Mouse (Mus musculus): ENCODE results near the gene Cpn1. TPM values are rescaled to one million over a fixed set of nuclear protein-coding genes. Genes with fewer than 3 reads are reported as not detected.
A peak's percentile ranks its signal among the peaks of the same experiment; 100 is the strongest.

The Cpn1 gene
- polyA plus RNA-seq (2016; fragmentation: Nextera tagmentation; extraction: Ambion mirVana), result 0.07 and 0.13 TPM in 2 replicates

DNA sequence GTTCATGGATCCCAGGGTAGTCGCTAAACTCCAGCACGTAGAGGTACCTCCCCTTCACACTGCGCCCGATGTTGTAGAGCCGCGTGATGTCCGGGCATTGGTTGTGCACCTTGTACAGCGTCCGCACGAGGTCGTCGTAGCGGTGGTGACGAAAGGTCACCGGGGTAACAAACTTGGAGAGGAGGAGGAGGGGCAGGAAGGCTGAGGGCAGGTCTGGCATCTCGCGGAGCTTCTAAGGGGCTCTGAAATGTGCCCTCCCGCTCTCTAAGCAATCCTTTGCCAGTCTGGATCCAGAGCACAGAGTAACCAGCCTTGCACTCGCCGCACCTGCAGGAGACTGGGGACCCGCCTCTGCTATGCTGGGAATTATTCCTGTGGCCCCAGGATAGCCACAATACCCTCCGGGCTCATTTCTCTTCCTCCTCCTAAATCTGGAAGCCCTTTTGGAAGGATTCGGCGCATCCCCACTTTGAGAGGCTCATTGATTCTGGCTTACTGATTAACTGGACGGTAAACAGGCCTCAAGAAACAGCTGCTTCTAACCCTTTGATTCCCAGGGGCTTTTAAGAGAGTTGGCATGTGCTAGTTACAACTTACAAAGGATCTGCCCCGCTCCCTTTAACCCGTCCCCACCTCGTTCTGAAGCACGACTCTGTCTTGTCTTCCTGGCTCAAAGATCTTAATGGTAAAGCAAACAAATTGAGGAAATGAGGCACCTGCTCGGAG lies at the start of gene Cpn1:
TSS of gene Cpn1 (minus strand) at position 488 of the 726 bp plus-strand sequence.
- Histone ChIP-seq H3K9me3 (no peaks in the 10 kb centered on the region), H3K27ac (replicated peaks) (no peak within 1 kb of the TSS), H3K27me3 (replicated peaks; ENCODE audit: low read depth, poor library complexity, severe bottlenecking) (peaks cover 29% of the 10 kb centered on the region), H3K36me3 (replicated peaks) (no peaks in the 10 kb centered on the region), H3K4me3 (peak within 1 kb of the TSS; percentile 40), H3K4me1 (peaks cover 14% of the 10 kb centered on the region)
- WGBS, result 18% methylated on average over 30 of the region's 30 CpGs
- DNase-seq (ENCODE audit: low spot score), result peak; percentile 27

DNA sequence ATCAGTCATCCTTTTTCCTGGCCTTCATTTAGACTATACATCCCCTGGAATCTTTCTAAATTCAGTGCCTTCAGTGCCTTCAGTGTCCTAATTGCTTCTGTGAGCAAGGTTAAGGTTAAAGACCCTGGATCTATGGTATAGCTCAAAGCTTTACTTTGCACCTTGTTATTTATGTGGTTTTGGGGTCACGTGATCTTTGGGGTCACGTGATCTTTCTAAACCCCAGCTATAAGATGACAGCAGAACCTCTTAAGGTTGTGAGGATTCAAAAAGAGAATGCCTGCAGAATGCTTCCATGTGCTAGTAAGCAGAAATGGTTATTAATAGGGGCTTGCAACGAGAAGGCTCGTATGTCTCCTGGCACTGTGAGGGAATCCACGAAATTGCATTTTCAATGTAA lies 47.0 kb upstream of the Cpn1 start:
- no peaks in the 10 kb centered on the region for H3K27me3 ChIP-seq (replicated peaks; ENCODE audit: low read depth, poor library complexity, severe bottlenecking)
- DNase-seq (ENCODE audit: low spot score), result no peak
- H3K4me1 ChIP-seq, result no peaks in the 10 kb centered on the region
- 92% methylated on average over 5 of the region's 5 CpGs for WGBS
- no peaks in the 10 kb centered on the region for H3K9me3 ChIP-seq
- H3K27ac ChIP-seq (replicated peaks), result no peak overlapping the region
- no peak overlapping the region for H3K4me3 ChIP-seq
- peaks cover 33% of the 10 kb centered on the region for H3K36me3 ChIP-seq (replicated peaks)

DNA sequence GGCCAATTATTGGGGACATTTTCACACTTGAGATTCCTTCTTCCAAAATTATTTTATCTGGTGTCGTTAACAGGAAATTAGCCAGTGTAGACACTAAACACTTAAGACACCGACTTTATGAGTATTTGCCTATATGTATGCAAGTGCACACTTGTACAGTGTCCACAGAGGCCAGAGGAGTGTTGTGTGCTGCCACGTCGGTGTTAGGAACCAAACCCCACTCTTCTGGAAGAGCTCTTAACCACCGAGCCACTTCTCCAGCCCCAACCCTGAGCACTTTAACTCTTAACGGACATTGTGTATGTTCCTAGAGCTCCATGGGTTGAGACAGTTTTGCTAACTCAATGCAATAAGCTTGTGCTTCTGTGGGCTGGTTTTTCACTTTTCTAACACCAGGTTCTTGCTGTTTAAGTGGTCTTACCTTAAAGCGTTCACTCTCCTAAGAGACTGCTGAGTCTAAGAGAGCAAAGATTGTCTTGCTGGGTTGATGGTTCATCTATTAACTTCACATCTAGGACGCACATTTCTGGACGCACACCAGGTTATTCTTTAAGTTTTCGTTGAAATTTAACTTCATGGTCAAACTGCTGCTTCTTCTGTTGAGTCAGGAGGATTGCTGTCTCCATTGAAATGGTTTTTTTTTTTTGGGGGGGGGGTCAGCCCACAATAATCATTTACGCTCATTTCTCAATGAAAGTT lies 45.8 kb upstream of the Cpn1 start:
- peaks cover 1% of the 10 kb centered on the region; the same call in 1 of the 2 replicates for H3K4me1 ChIP-seq
- H3K27me3 ChIP-seq (replicated peaks; ENCODE audit: low read depth, poor library complexity, severe bottlenecking), result no peaks in the 10 kb centered on the region
- no peak for DNase-seq (ENCODE audit: low spot score)
- WGBS, result 91% methylated on average over 11 of the region's 11 CpGs
- no peak overlapping the region for H3K4me3 ChIP-seq
- no peaks in the 10 kb centered on the region for H3K9me3 ChIP-seq
- H3K36me3 ChIP-seq (replicated peaks), result peaks cover 21% of the 10 kb centered on the region
- H3K27ac ChIP-seq (replicated peaks), result no peak overlapping the region

DNA sequence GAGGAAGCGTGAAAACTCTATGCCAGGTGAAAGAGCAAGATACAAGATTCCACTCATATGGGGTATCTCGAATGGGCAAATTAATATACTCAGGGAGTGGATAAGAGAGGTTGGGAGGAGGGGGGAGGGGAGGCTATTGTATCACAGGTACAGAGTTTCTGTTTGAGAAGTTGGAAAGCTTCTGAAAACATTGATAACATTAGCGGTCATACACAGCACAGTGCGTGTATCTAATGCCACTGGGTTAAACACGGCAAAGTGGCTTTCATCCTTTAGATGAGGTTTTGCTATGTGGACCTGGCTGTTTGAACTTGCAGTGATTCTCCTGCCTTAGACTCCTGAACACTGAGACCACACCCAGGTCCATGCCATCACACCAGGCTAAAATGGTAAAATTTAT lies 43.7 kb upstream of the Cpn1 start:
- H3K4me1 ChIP-seq, result peaks cover 6% of the 10 kb centered on the region
- no peaks in the 10 kb centered on the region for H3K9me3 ChIP-seq
- WGBS, result 95% methylated on average over 5 of the region's 5 CpGs
- peaks cover 2% of the 10 kb centered on the region; the same call in 1 of the 2 replicates for H3K36me3 ChIP-seq (replicated peaks)
- H3K4me3 ChIP-seq, result no peak overlapping the region
- DNase-seq (ENCODE audit: low spot score), result no peak
- no peaks in the 10 kb centered on the region for H3K27me3 ChIP-seq (replicated peaks; ENCODE audit: low read depth, poor library complexity, severe bottlenecking)
- H3K27ac ChIP-seq (replicated peaks), result no peak overlapping the region

DNA sequence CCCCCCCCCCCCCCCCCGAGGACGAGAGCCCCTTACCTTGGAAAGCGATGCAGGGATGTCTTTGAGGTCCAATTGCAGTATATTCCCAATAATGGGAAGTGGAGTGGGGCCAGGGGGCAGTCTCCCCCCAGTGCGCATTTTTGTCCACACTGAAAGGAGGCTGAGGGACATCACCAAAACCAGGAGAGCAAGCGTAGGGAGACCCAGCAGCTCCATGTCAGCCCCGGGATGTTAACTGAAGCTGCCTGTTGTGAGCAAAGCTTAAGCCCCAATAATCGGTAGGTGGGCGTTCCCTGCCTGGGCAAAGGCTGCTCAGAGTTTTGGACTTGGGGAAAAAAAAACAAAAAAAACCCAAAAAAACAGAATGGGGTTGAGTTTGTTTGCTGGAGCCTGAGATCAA lies 42.6 kb upstream of the Cpn1 start, which contains the start of gene Cyp2c23:
TSS of gene Cyp2c23 (minus strand) at position 237 of the 400 bp plus-strand sequence.
- 70% methylated on average over 8 of the region's 8 CpGs for WGBS
- no peaks in the 10 kb centered on the region for H3K9me3 ChIP-seq
- no peak within 1 kb of the TSS for H3K4me3 ChIP-seq
- no peaks in the 10 kb centered on the region for H3K27me3 ChIP-seq (replicated peaks; ENCODE audit: low read depth, poor library complexity, severe bottlenecking)
- H3K27ac ChIP-seq (replicated peaks), result no peak within 1 kb of the TSS
- H3K36me3 ChIP-seq (replicated peaks), result no peaks in the 10 kb centered on the region
- DNase-seq (ENCODE audit: low spot score), result no peak
- peaks cover 6% of the 10 kb centered on the region for H3K4me1 ChIP-seq

DNA sequence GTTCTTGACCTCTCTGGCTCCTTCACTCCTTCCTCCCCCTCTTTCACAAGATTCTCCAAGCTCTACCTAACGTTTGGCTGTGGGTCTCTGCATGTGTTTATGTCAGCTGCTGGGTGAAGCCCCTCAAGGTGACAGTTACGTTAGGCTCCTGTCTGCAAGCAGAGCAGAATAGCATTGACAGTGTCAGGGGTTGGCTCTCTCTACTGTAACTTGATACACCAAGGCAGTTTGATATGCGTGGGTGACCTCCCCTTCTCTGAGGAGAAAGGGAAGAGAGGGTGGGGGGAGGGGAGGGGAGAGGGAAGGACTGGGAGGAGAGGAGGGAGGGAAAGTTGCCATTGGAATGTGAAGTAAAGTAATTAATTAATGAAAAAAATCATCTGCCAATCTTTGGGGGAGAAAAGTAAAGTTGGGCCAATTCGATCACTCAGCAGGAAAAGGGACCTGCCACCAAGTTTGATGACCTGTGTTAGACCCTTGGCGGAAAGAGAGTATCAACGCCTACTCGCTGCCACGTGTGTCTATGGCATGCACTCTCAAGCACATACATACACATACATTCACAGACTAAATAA lies 40.7 kb upstream of the Cpn1 start:
- H3K27ac ChIP-seq (replicated peaks), result no peak overlapping the region
- H3K4me3 ChIP-seq, result no peak overlapping the region
- H3K27me3 ChIP-seq (replicated peaks; ENCODE audit: low read depth, poor library complexity, severe bottlenecking), result no peaks in the 10 kb centered on the region
- 64% methylated on average over 8 of the region's 8 CpGs for WGBS
- DNase-seq (ENCODE audit: low spot score), result peak; percentile 15
- H3K9me3 ChIP-seq, result no peaks in the 10 kb centered on the region
- H3K4me1 ChIP-seq, result peaks cover 6% of the 10 kb centered on the region
- no peaks in the 10 kb centered on the region for H3K36me3 ChIP-seq (replicated peaks)

DNA sequence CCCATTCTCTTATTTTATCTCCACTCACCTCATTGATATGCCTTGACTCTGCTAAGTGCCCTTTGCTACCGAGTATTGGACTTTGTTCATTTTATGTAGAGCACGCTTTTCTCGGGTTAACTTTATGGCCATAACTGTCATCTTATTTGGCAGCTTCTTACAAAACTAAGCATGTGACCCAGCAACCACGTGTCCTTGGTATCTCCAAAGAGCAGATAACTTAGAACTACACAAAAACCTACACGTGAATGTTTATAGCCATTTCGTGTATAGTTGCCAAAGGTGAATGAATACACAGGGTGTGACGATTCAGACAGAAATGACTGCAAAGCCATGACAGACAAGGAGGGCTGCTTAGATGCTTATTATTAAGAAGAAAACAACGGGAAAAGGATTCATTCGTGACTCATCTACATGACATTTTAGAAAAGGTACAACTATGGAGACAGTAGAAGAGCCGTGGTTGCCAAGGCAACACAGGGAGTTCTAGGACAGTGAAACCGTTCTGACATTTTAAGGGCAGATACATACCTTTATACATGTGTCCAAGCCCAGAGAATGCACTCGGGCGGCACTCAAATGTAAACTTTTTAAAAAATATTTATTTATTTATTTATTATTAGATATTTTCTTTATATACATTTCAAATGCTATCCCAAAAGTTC lies 38.7 kb upstream of the Cpn1 start:
- no peak for DNase-seq (ENCODE audit: low spot score)
- no peaks in the 10 kb centered on the region for H3K27me3 ChIP-seq (replicated peaks; ENCODE audit: low read depth, poor library complexity, severe bottlenecking)
- H3K4me3 ChIP-seq, result no peak overlapping the region
- peaks cover 6% of the 10 kb centered on the region for H3K4me1 ChIP-seq
- H3K9me3 ChIP-seq, result no peaks in the 10 kb centered on the region
- no peak overlapping the region for H3K27ac ChIP-seq (replicated peaks)
- WGBS, result 91% methylated on average over 13 of the region's 13 CpGs
- H3K36me3 ChIP-seq (replicated peaks), result no peaks in the 10 kb centered on the region

DNA sequence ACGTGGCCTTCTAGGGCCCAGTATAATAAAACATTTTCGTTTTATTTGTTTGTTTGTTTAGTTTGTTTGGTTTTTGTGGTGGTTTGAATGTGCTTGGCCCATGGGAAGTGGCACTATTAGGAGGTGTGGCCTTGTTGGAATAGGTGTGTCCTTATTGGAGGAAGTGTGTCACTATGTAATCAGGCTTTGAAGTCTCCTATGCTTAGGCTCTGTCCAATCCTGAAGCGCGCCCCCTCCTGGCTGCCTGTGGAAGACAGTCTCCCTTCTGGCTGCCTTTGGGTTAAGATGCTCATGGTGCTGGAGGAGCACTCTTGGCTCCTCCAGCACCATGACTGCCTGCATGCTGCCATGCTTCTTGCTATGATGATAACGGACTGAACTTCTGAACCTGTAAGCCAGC lies 36.7 kb upstream of the Cpn1 start:
- Histone ChIP-seq H3K36me3 (replicated peaks) (no peaks in the 10 kb centered on the region), H3K9me3 (no peaks in the 10 kb centered on the region), H3K4me3 (no peak overlapping the region), H3K27ac (replicated peaks) (no peak overlapping the region), H3K4me1 (peaks cover 6% of the 10 kb centered on the region), H3K27me3 (replicated peaks; ENCODE audit: low read depth, poor library complexity, severe bottlenecking) (no peaks in the 10 kb centered on the region)
- peak; percentile 38 for DNase-seq (ENCODE audit: low spot score)
- WGBS, result 66% methylated on average over 5 of the region's 5 CpGs

DNA sequence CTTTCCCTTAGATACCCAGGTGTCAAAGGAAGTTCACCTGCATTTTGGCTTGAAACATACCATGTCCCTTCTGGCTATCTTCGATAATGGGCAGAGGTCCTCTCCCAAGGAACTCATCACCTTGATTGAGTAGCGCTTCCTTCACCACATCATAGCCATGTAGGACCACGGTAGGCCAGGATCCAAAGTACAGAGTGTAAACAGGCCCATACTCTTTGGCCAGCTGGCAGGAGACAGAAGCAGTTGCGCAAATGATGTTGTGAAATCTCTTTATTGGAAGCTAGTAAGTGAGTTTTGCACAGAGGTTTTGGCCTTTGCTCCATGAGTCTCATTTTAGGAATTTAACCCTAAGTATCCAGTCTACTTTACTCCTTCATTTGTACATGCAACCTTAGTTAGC lies 35.1 kb upstream of the Cpn1 start:
- no peaks in the 10 kb centered on the region for H3K27me3 ChIP-seq (replicated peaks; ENCODE audit: low read depth, poor library complexity, severe bottlenecking)
- H3K27ac ChIP-seq (replicated peaks), result no peak overlapping the region
- H3K9me3 ChIP-seq, result no peaks in the 10 kb centered on the region
- no peak for DNase-seq (ENCODE audit: low spot score)
- no peaks in the 10 kb centered on the region for H3K36me3 ChIP-seq (replicated peaks)
- H3K4me3 ChIP-seq, result no peak overlapping the region
- 92% methylated on average over 4 of the region's 4 CpGs for WGBS
- peaks cover 6% of the 10 kb centered on the region for H3K4me1 ChIP-seq

DNA sequence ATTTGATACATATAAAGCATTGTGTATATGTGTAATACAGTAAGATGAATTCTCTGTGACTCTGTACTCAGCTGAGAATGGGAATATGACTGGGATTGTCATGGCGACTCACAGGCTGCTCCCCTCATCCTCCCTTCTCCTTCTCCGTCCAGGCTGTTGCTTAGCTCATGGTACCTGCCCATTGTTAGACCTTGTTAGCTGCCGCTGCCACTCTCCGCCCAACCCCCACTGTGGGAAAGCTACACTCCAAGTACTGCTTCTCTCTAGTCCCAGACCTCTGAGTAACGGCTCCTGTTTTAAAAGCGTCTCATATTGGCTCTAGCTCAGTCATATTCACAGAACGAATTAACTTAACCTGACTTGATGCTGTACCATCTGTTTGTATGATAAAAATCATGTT lies 33.4 kb upstream of the Cpn1 start:
- no peak overlapping the region for H3K4me3 ChIP-seq
- 59% methylated on average over 7 of the region's 7 CpGs for WGBS

DNA sequence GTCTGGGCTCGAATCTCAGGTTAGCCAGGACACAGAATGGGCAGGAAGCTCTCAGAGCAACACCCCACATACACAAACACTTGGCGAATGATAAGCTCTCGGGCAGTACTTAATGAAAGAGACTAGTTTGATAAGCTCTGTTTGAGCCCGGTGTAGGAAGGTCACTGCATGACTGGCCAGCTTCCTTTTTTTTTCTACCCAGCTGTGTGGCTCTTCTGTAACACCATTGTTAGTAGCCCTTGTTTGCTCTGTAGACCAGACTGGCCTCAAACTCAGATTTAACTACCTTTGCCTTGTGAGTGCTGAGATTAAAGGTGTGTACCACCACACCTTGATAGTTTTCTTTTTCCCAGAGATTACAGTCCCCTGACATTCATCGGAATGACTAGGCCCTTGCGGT lies 27.5 kb upstream of the Cpn1 start:
- DNase-seq (ENCODE audit: low spot score), result no peak
- no peak overlapping the region for H3K27ac ChIP-seq (replicated peaks)
- 88% methylated on average over 6 of the region's 6 CpGs for WGBS
- no peak overlapping the region for H3K4me3 ChIP-seq
- no peaks in the 10 kb centered on the region for H3K9me3 ChIP-seq
- H3K27me3 ChIP-seq (replicated peaks; ENCODE audit: low read depth, poor library complexity, severe bottlenecking), result no peaks in the 10 kb centered on the region
- no peaks in the 10 kb centered on the region for H3K36me3 ChIP-seq (replicated peaks)
- peaks cover 7% of the 10 kb centered on the region for H3K4me1 ChIP-seq

More for the DNA sequence above, 33.4 kb upstream of the Cpn1 start:
- DNase-seq (ENCODE audit: low spot score), result no peak
- no peaks in the 10 kb centered on the region for H3K9me3 ChIP-seq
- H3K36me3 ChIP-seq (replicated peaks), result no peaks in the 10 kb centered on the region
- peaks cover 7% of the 10 kb centered on the region for H3K4me1 ChIP-seq
- H3K27ac ChIP-seq (replicated peaks), result no peak overlapping the region
- H3K27me3 ChIP-seq (replicated peaks; ENCODE audit: low read depth, poor library complexity, severe bottlenecking), result no peaks in the 10 kb centered on the region

DNA sequence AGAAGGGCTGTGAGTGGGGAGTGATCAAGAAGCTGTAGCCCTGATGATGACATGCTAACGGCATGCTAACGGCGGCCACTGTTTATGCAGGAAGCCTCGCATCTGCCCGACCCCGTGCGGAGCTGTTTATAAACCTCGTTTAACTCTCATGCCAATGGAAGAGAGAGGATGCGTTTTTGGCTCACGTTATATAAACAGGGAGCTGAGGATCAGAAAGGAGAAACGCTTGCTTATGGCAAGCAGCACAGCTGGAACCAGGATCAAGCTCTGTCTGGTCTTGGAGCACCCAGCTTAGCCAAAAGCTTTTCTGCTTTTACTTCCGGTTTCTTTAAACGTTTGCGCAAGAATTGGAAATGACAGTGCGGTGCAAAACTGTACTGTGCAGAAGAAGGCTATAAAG lies 22.4 kb upstream of the Cpn1 start:
- WGBS, result 85% methylated on average over 15 of the region's 15 CpGs

More for the DNA sequence above, 22.4 kb upstream of the Cpn1 start:
- Histone ChIP-seq H3K27me3 (replicated peaks; ENCODE audit: low read depth, poor library complexity, severe bottlenecking) (no peaks in the 10 kb centered on the region), H3K36me3 (replicated peaks) (no peaks in the 10 kb centered on the region), H3K27ac (replicated peaks) (no peak overlapping the region), H3K4me1 (0 out of 2 replicates have a peak, but pooled peaks cover 3% of the 10 kb centered on the region), H3K9me3 (no peaks in the 10 kb centered on the region), H3K4me3 (no peak overlapping the region)
- no peak for DNase-seq (ENCODE audit: low spot score)
